Mouse (Mus musculus): ENCODE data around the gene Nbas. TPM values are rescaled to one million over a fixed set of nuclear protein-coding genes. Genes with fewer than 3 reads are reported as not detected.

Gene Nbas
- polyA plus RNA-seq, 2 experiments: 18.9 to 21.1 TPM

DNA sequence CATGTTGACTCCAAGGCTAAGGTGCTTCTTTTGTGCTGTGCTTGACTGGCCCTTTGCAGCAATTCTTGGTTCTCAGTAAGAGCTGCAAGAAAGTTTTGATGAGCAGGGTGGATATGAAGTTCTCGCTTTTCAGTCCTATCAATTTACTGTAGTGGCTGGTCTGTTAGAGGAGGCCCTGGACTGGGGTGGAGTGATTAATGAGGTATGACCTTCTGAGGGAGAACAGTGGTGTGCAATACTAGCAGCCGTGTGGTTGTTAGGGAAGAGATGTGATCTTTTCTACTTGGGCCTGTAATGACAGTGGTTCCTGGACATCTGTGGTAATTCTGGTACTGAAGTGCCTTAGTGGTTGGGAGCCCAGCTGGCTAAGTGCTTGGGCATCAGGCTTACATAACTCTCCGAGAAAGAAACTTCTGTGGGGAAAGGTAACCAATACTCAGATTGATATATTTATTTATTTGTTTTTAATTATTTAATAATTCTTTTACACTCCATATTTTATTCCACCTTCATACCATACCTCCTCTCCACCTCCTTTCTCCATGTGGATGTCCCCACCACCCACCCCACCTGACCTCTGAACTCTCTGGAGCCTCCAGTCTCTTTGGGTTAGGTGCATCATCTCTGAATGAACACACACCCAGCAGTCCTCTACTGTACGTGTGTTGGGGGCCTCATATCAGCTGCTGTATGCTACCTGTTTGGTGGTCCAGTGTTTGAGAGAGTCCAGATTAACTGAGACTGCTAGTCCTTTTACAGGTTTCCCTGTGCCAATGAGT is 175.9 kb downstream of the Nbas start:
- ATAC-seq (ENCODE audit: low FRiP score, low read depth) (no peak), DNase-seq (ENCODE audit: low spot score) (no peak)
- Histone ChIP-seq H3K36me3 (ENCODE audit: control insufficient read depth, insufficient read depth, low read length) (no peaks in the 10 kb centered on the region; the same call in 1 of the 2 replicates), H3K27ac (replicated peaks; ENCODE audit: low read depth, low read length) (no peak overlapping the region), H3K9me3 (ENCODE audit: control insufficient read depth, low read length) (no peaks in the 10 kb centered on the region), H3K4me1 (ENCODE audit: control insufficient read depth, insufficient read depth, low read length) (no peaks in the 10 kb centered on the region), H3K27me3 (ENCODE audit: control insufficient read depth, insufficient read depth, low read length) (no peaks in the 10 kb centered on the region), H3K9ac (ENCODE audit: low read depth, low read length, severe bottlenecking) (no peak overlapping the region), H3K4me2 (replicated peaks; ENCODE audit: low read depth, low read length, severe bottlenecking) (no peak overlapping the region), H3K4me3 (replicated peaks; ENCODE audit: low read length) (no peak overlapping the region)
- no peak for TF ChIP-seq POLR2A (IDR thresholded peaks at IDR 0.05; ENCODE audit: borderline replicate concordance, extremely low read depth, insufficient read depth, insufficient read length)
- 61% methylated on average over 4 of the region's 4 CpGs for WGBS

DNA sequence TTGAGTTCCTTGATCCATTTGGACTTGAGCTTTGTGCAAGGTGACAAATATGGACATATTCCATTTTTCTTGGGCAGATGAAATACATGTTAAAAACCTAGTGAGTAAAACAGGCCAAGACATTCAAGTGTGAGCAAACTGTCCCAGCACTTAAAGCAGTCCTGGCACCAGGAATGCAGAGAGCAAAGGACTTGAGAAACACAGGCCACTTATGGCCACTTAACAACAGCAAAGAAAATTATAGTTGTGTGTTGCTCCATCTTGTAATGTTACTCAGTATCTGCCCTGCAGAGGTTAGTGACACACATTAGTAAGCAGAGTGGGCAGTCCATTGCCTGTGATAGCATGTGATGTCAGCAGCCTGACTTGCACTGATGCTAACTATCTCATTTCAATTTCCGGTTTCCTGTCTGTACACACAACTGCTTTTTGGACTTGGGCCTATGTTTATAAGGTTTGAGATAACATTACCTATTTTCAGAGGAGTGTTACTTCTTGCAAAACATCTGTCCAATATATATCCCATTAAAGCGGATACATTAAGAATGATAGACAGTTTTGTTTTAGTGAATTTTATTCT is 176.6 kb downstream of the Nbas start:
- Histone ChIP-seq H3K4me1 (ENCODE audit: control insufficient read depth, insufficient read depth, low read length) (no peaks in the 10 kb centered on the region), H3K4me3 (replicated peaks; ENCODE audit: low read length) (no peak overlapping the region), H3K36me3 (ENCODE audit: control insufficient read depth, insufficient read depth, low read length) (no peaks in the 10 kb centered on the region; the same call in 1 of the 2 replicates), H3K9ac (ENCODE audit: low read depth, low read length, severe bottlenecking) (no peak overlapping the region), H3K4me2 (replicated peaks; ENCODE audit: low read depth, low read length, severe bottlenecking) (no peak overlapping the region), H3K9me3 (ENCODE audit: control insufficient read depth, low read length) (no peaks in the 10 kb centered on the region), H3K27ac (replicated peaks; ENCODE audit: low read depth, low read length) (no peak overlapping the region), H3K27me3 (ENCODE audit: control insufficient read depth, insufficient read depth, low read length) (no peaks in the 10 kb centered on the region)
- no peak for ATAC-seq (ENCODE audit: low FRiP score, low read depth)
- DNase-seq (ENCODE audit: low spot score): no peak
- no peak for TF ChIP-seq POLR2A (IDR thresholded peaks at IDR 0.05; ENCODE audit: borderline replicate concordance, extremely low read depth, insufficient read depth, insufficient read length)
- WGBS: 88% methylated on average over 2 of the region's 2 CpGs

DNA sequence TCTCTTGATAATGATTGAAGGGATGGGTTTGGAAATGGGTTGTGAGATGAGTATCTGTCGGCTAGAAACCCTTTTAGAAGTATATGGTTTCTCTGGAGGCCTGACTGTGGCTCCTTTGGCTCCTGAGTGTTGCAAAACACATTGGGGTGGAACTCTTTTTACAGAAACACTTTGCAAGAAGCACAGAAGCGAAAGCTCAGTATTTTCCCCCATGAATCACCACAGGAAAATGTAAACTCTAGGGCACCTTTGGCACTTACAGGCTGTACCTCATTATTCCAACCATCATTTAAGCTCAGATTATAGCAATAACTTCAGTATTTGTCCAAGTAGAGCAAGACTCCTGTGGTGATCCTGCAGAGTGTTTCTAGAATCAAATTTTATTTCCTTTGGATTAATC is 180.0 kb downstream of the Nbas start:
- DNase-seq (ENCODE audit: low spot score) (no peak), ATAC-seq (ENCODE audit: low FRiP score, low read depth) (no peak)
- Histone ChIP-seq H3K36me3 (ENCODE audit: control insufficient read depth, insufficient read depth, low read length) (0 out of 2 replicates have a peak, but pooled peaks cover 3% of the 10 kb centered on the region), H3K9me3 (ENCODE audit: control insufficient read depth, low read length) (no peaks in the 10 kb centered on the region), H3K27me3 (ENCODE audit: control insufficient read depth, insufficient read depth, low read length) (no peaks in the 10 kb centered on the region), H3K4me2 (replicated peaks; ENCODE audit: low read depth, low read length, severe bottlenecking) (no peak overlapping the region), H3K4me3 (replicated peaks; ENCODE audit: low read length) (no peak overlapping the region), H3K9ac (ENCODE audit: low read depth, low read length, severe bottlenecking) (no peak overlapping the region), H3K27ac (replicated peaks; ENCODE audit: low read depth, low read length) (no peak overlapping the region), H3K4me1 (ENCODE audit: control insufficient read depth, insufficient read depth, low read length) (no peaks in the 10 kb centered on the region)
- WGBS: 74% methylated on average over 2 of the region's 2 CpGs
- no peak for TF ChIP-seq POLR2A (IDR thresholded peaks at IDR 0.05; ENCODE audit: borderline replicate concordance, extremely low read depth, insufficient read depth, insufficient read length)

DNA sequence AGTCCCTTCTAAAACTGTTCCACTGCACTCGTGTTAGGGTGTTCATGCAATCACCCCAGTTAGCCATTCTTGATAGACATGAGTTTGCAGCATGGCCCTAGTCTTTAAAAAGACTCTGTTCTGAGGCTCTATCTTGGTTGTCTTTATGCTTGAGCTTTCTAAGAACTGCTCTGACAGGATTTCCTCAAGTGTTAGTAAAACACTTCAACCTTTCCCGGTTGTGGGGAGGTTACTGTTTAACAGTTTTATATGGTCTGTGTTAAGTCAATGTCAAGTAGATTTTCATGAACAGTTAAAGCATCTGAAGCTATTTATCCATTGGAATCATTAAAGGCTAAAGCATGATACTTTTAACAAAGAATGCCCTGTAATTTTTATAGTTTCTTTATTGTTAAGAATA is 183.1 kb downstream of the Nbas start:
- DNase-seq (ENCODE audit: low spot score): no peak
- ATAC-seq (ENCODE audit: low FRiP score, low read depth): no peak
- Histone ChIP-seq H3K27ac (replicated peaks; ENCODE audit: low read depth, low read length) (no peak overlapping the region), H3K4me1 (ENCODE audit: control insufficient read depth, insufficient read depth, low read length) (no peaks in the 10 kb centered on the region), H3K36me3 (ENCODE audit: control insufficient read depth, insufficient read depth, low read length) (0 out of 2 replicates have a peak, but pooled peaks cover 3% of the 10 kb centered on the region), H3K4me2 (replicated peaks; ENCODE audit: low read depth, low read length, severe bottlenecking) (no peak overlapping the region), H3K4me3 (replicated peaks; ENCODE audit: low read length) (no peak overlapping the region), H3K9me3 (ENCODE audit: control insufficient read depth, low read length) (no peaks in the 10 kb centered on the region), H3K9ac (ENCODE audit: low read depth, low read length, severe bottlenecking) (no peak overlapping the region), H3K27me3 (ENCODE audit: control insufficient read depth, insufficient read depth, low read length) (no peaks in the 10 kb centered on the region)
- 68% methylated on average over 2 of the region's 2 CpGs for WGBS
- no peak for TF ChIP-seq POLR2A (IDR thresholded peaks at IDR 0.05; ENCODE audit: borderline replicate concordance, extremely low read depth, insufficient read depth, insufficient read length)

DNA sequence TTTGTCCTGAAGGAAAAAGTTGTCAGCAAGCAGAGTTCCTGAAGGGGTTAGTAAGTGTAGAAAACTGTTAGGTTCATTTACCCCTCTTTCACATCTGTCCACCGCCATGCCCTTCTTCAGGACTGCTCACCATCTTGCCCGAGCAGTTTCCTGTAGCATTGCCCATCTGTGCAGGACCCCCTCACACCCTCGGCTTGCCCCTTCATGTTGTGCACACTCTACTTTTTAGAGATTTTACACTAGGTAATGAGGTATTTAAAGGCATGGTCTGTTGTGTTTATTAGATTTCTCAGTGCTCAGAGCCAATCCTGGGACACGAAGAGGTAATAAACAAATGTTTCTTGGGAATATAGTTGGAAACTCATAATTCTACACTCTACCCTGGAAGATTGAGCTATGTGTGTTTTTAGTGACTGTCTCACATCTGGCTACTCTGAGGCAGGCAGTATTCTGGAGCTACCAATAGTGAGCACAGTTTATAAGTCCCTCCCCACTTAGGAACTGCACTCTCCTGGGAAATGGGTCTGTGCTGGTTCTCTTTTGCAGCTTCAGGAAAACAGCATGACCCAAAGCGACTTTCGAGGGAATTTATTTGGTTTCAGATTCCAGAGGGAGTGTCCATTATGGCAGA is 191.4 kb downstream of the Nbas start:
- H3K27ac ChIP-seq (replicated peaks; ENCODE audit: low read depth, low read length): no peak overlapping the region
- 31% methylated on average over 6 of the region's 6 CpGs for WGBS
- no peaks in the 10 kb centered on the region for H3K36me3 ChIP-seq (ENCODE audit: control insufficient read depth, insufficient read depth, low read length)
- H3K4me2 ChIP-seq (replicated peaks; ENCODE audit: low read depth, low read length, severe bottlenecking): no peak overlapping the region
- H3K9me3 ChIP-seq (ENCODE audit: control insufficient read depth, low read length): no peaks in the 10 kb centered on the region
- no peak overlapping the region for H3K4me3 ChIP-seq (replicated peaks; ENCODE audit: low read length)
- peak; percentile 86 for ATAC-seq (ENCODE audit: low FRiP score, low read depth)
- no peaks in the 10 kb centered on the region for H3K27me3 ChIP-seq (ENCODE audit: control insufficient read depth, insufficient read depth, low read length)
- H3K9ac ChIP-seq (ENCODE audit: low read depth, low read length, severe bottlenecking): no peak overlapping the region
- peaks cover 21% of the 10 kb centered on the region for H3K4me1 ChIP-seq (ENCODE audit: control insufficient read depth, insufficient read depth, low read length)
- DNase-seq (ENCODE audit: low spot score): peak; percentile 37
- TF ChIP-seq POLR2A (IDR thresholded peaks at IDR 0.05; ENCODE audit: borderline replicate concordance, extremely low read depth, insufficient read depth, insufficient read length): no peak
